Mouse (Mus musculus) ES-E14 (cell line): Measurements from ENCODE around the gene Sgms2. TPM values are rescaled to one million over a fixed set of nuclear protein-coding genes. Genes with fewer than 3 reads are reported as not detected.
"Not testable (repeated sequence)": the region's sequence is repeated elsewhere in the genome, so short reads cannot be mapped to it uniquely, and the experiment has no call there.

Source experiments
- DNase-seq: peaks from one replicate; pipeline ENCODE4 v3.0.0-alpha.2; 2013; ENCODE audit warnings: low read depth, low spot score
- H3K27ac ChIP-seq: 2 replicates; pipeline ENCODE4 v1.5.1; 2012; ENCODE audit warnings: low read depth, mild to moderate bottlenecking, low read length, moderate library complexity, mixed read lengths; ENCODE audit not compliant: poor library complexity, insufficient read depth, severe bottlenecking
- H3K36me3 ChIP-seq: 2 replicates; pipeline ENCODE4 v1.6.1; 2012; ENCODE audit warnings: mild to moderate bottlenecking, low read length, moderate library complexity, mixed read lengths; ENCODE audit not compliant: control insufficient read depth, poor library complexity, insufficient read depth, severe bottlenecking
- H3K4me1 ChIP-seq, 2 experiments: fragments of 150-350 bp in 1 of 2; sonication (generic) in 1 of 2; 2 replicates each; pipeline ENCODE4 v1.6.1; 2012; ENCODE audit warnings: low read length in 2 of 2, mild to moderate bottlenecking in 1 of 2, mixed read lengths in 1 of 2; ENCODE audit not compliant: control insufficient read depth in 2 of 2, insufficient read depth in 2 of 2, poor library complexity in 1 of 2
- H3K4me3 ChIP-seq, 2 experiments: fragments of 150-350 bp in 1 of 2; sonication (generic) in 1 of 2; 2 replicates each; pipeline ENCODE4 v1.5.1; 2012; ENCODE audit warnings: low read length in 2 of 2, low read depth in 1 of 2, mild to moderate bottlenecking in 1 of 2, mixed read lengths in 1 of 2; ENCODE audit not compliant: insufficient read depth in 1 of 2, poor library complexity in 1 of 2, severe bottlenecking in 1 of 2
- H3K9ac ChIP-seq: 2 replicates; pipeline ENCODE4 v1.6.1; 2012; ENCODE audit warnings: low read depth, mild to moderate bottlenecking, low read length, mixed read lengths; ENCODE audit not compliant: poor library complexity, insufficient read depth, severe bottlenecking
- H3K9me3 ChIP-seq: fragments of 150-350 bp; sonication (generic); 2 replicates; pipeline ENCODE4 v1.6.1; 2012; ENCODE audit warnings: low read depth, mild to moderate bottlenecking, low read length; ENCODE audit not compliant: control insufficient read depth, insufficient read depth
- CHD2 ChIP-seq: IDR thresholded peaks from 2 replicates; pipeline ENCODE4 v1.6.1; 2014; ENCODE audit warnings: mild to moderate bottlenecking, low read depth, low read length, inconsistent platforms
- HCFC1 ChIP-seq: IDR thresholded peaks from 2 replicates; pipeline ENCODE4 v1.6.1; 2012; ENCODE audit warnings: low read length, inconsistent platforms, borderline replicate concordance; ENCODE audit not compliant: insufficient read depth
- MAFK ChIP-seq: IDR thresholded peaks from 2 replicates; pipeline ENCODE4 v1.6.1; 2014; ENCODE audit warnings: mild to moderate bottlenecking, low read depth, low read length, inconsistent platforms; ENCODE audit not compliant: insufficient read depth
- ZC3H11A ChIP-seq: IDR thresholded peaks from 2 replicates; pipeline ENCODE4 v1.6.1; 2012; ENCODE audit warnings: low read depth, mild to moderate bottlenecking, inconsistent platforms, low read length, borderline replicate concordance
- ZNF384 ChIP-seq: IDR thresholded peaks from 2 replicates; pipeline ENCODE4 v1.6.1; 2012; ENCODE audit warnings: low read depth, low read length, inconsistent platforms
- in situ Hi-C, 2 experiments: fragments of 600-800 bp; cut with MboI; formaldehyde crosslinking; loops; one replicate each; pipeline ENCODE4 v1.15.1; 2025; ENCODE audit warnings: low sequenced_read_pairs in 2 of 2, inconsistent platforms in 1 of 2; ENCODE audit not compliant: unreplicated experiment in 2 of 2
- total RNA-seq: library from RNA; depleted of rRNA; stranded (reverse); fragments of 300-350 nt; gene quantifications from 2 replicates; pipeline ENCODE4 v1.2.3, GENCODE M21; 2012

Gene Sgms2
- total RNA-seq, 1 experiment: 2.1 TPM

- no peak for DNase-seq
- no peak for TF ChIP-seq HCFC1
- TF ChIP-seq MAFK: no peak
- no peak for TF ChIP-seq CHD2
- no peak for TF ChIP-seq ZNF384
- no peak for TF ChIP-seq ZC3H11A
- Histone ChIP-seq H3K4me3 (no peak overlapping the region), H3K36me3 (no peaks in the 10 kb centered on the region; the same call in 1 of the 2 replicates), H3K9ac (no peak overlapping the region), H3K9me3 (no peaks in the 10 kb centered on the region), H3K4me1 (0 out of 4 replicates have a peak, but pooled peaks cover 0 to 2% of the 10 kb centered on the region in 2 experiments), H3K27ac (no peak overlapping the region)
- in situ Hi-C loops: no loop called here
Measured at GRCm38 (mm10) chr3:131340885-131341284, 150.3 kb downstream of the Sgms2 start.

GRCm38 (mm10) chr3:131339280-131339679 lies 151.9 kb downstream of the Sgms2 start:
- Histone ChIP-seq H3K36me3 (no peaks in the 10 kb centered on the region; the same call in 1 of the 2 replicates), H3K4me3 (no peak overlapping the region), H3K9me3 (no peaks in the 10 kb centered on the region), H3K9ac (no peak overlapping the region), H3K27ac (no peak overlapping the region), H3K4me1 (0 out of 4 replicates have a peak, but pooled peaks cover 0 to 2% of the 10 kb centered on the region in 2 experiments)
- DNase-seq: no peak
- in situ Hi-C loops: no loop called here
- no peak for TF ChIP-seq ZC3H11A

GRCm38 (mm10) chr3:131337749-131338148 lies 153.5 kb downstream of the Sgms2 start:
- DNase-seq, H3K9ac ChIP-seq, H3K27ac ChIP-seq, H3K9me3 ChIP-seq, H3K4me3 ChIP-seq, in situ Hi-C loops, H3K4me1 ChIP-seq, H3K36me3 ChIP-seq: not testable (repeated sequence)

GRCm38 (mm10) chr3:131336629-131337028 lies 154.6 kb downstream of the Sgms2 start:
- H3K36me3 ChIP-seq: no peaks in the 10 kb centered on the region; the same call in 1 of the 2 replicates
- H3K27ac ChIP-seq: no peak overlapping the region
- in situ Hi-C loops: no loop called here
- H3K9ac ChIP-seq: no peak overlapping the region
- H3K4me1 ChIP-seq: 0 out of 4 replicates have a peak, but pooled peaks cover 0 to 2% of the 10 kb centered on the region in 2 experiments
- no peak overlapping the region for H3K4me3 ChIP-seq
- no peak for TF ChIP-seq MAFK
- no peak for TF ChIP-seq ZNF384
- no peak for TF ChIP-seq HCFC1
- no peak for TF ChIP-seq CHD2
- no peak for TF ChIP-seq ZC3H11A
- H3K9me3 ChIP-seq: no peaks in the 10 kb centered on the region
- no peak for DNase-seq

GRCm38 (mm10) chr3:131335117-131335547 lies 156.1 kb downstream of the Sgms2 start:
- Histone ChIP-seq H3K36me3 (no peaks in the 10 kb centered on the region; the same call in 1 of the 2 replicates), H3K27ac (no peak overlapping the region), H3K9me3 (no peaks in the 10 kb centered on the region), H3K9ac (no peak overlapping the region), H3K4me1 (0 out of 4 replicates have a peak, but pooled peaks cover 0 to 2% of the 10 kb centered on the region in 2 experiments), H3K4me3 (0 out of 4 replicates have a peak overlapping the region, but pooled peaks of 1 of the 2 experiments have one; percentile 33)
- no peak for DNase-seq
- in situ Hi-C loops: no loop called here
- TF ChIP-seq ZC3H11A: no peak
- no peak for TF ChIP-seq MAFK
